Mouse (Mus musculus): Measurements from ENCODE around the gene Plekha7. TPM values are rescaled to one million over a fixed set of nuclear protein-coding genes. Genes with fewer than 3 reads are reported as not detected.

The Plekha7 gene
- polyA plus RNA-seq, 1 experiment from 2014 or later = 7.2 TPM

DNA sequence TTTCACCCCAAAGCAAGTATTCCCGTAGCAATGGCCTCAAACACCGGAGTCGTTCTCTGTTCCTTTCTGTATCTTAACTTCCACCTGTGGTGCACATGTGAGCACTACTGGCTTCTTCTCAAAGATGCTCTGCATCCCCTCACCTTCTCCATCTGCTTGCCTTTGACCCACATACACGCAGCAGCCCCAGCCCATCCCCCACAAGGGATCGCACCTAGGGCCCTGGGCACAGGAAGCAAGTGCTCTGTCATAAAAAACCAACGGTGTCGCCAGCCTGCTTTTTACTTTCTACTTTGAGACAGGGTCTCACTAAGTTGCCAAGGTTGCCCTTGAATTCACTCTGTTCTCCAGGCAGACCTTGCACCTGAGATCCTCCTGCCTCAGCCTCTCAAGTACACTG is 113.2 kb downstream of the Plekha7 start:
- Histone ChIP-seq H3K9ac (ENCODE audit: low read depth, low read length) (no peak overlapping the region), H3K4me3 (ENCODE audit: low read length) (no peak overlapping the region), H3K9me3 (ENCODE audit: control insufficient read depth, low read length) (no peaks in the 10 kb centered on the region), H3K27ac (ENCODE audit: low read depth, low read length) (no peak overlapping the region), H3K4me1 (ENCODE audit: control insufficient read depth, insufficient read depth, low read length) (peaks cover 23% of the 10 kb centered on the region), H3K4me2 (replicated peaks; ENCODE audit: low read depth, low read length) (no peak overlapping the region), H3K27me3 (ENCODE audit: control insufficient read depth, insufficient read depth, low read length) (no peaks in the 10 kb centered on the region), H3K36me3 (ENCODE audit: control insufficient read depth, insufficient read depth, low read length) (no peaks in the 10 kb centered on the region)
- ATAC-seq (ENCODE audit: low FRiP score, low TSS enrichment) = no peak
- 75% methylated on average over 7 of the region's 7 CpGs for WGBS

DNA sequence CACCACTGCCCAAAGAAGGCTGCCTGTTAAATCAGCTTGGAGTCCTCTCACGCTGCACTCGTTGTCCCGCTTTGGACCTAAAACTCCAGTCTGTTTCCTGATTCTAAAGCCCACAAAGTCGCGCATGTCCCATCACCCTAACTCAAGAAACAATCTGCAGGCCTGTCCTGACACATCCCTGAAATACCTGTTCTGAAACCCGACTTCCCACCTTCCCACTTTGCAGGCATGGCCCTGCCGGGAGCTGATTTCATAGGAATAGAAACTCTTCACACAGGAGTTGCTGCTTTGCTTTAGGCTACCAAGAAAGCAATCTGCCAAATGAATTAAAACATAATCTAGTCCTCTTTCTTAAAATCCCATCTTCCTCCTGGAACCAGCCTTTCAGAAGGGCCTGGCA is 115.2 kb downstream of the Plekha7 start:
- Histone ChIP-seq H3K27me3 (ENCODE audit: control insufficient read depth, insufficient read depth, low read length) (no peaks in the 10 kb centered on the region), H3K4me3 (ENCODE audit: low read length) (no peak overlapping the region), H3K9me3 (ENCODE audit: control insufficient read depth, low read length) (no peaks in the 10 kb centered on the region), H3K9ac (ENCODE audit: low read depth, low read length) (no peak overlapping the region), H3K4me2 (replicated peaks; ENCODE audit: low read depth, low read length) (no peak overlapping the region), H3K36me3 (ENCODE audit: control insufficient read depth, insufficient read depth, low read length) (no peaks in the 10 kb centered on the region), H3K27ac (ENCODE audit: low read depth, low read length) (no peak overlapping the region), H3K4me1 (ENCODE audit: control insufficient read depth, insufficient read depth, low read length) (peaks cover 18% of the 10 kb centered on the region)
- no peak for ATAC-seq (ENCODE audit: low FRiP score, low TSS enrichment)
- whole genome bisulfite sequencing = 79% methylated on average over 7 of the region's 7 CpGs

DNA sequence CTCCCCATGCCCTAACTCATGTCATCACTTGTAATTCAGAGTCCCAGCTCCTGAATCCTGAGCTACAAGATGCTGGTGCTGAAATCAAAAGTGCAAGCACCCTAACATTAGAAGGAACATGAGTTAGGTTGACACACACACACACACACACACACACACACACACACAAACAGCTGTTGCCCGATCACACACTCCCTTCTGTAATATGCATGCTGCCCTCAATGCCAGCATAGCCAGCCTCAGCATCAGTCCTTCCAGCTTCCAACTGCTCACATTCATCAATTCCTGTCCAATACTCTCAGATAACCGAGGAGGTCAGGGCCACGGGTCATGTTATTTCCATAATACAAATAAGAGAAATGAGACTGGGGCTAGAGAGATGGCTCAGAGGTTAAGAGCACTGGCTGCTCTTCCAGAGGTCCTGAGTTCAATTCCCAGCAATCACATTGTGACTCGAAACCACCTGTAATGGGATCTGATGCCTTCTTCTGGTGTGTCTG is 116.0 kb downstream of the Plekha7 start:
- H3K27ac ChIP-seq (ENCODE audit: low read depth, low read length) = no peak overlapping the region
- no peak overlapping the region for H3K4me2 ChIP-seq (replicated peaks; ENCODE audit: low read depth, low read length)
- ATAC-seq (ENCODE audit: low FRiP score, low TSS enrichment) = no peak
- H3K4me1 ChIP-seq (ENCODE audit: control insufficient read depth, insufficient read depth, low read length) = peaks cover 12% of the 10 kb centered on the region
- H3K4me3 ChIP-seq (ENCODE audit: low read length) = no peak overlapping the region
- no peaks in the 10 kb centered on the region for H3K36me3 ChIP-seq (ENCODE audit: control insufficient read depth, insufficient read depth, low read length)
- WGBS = 62% methylated on average over 4 of the region's 4 CpGs
- H3K9me3 ChIP-seq (ENCODE audit: control insufficient read depth, low read length) = no peaks in the 10 kb centered on the region
- H3K27me3 ChIP-seq (ENCODE audit: control insufficient read depth, insufficient read depth, low read length) = no peaks in the 10 kb centered on the region
- H3K9ac ChIP-seq (ENCODE audit: low read depth, low read length) = no peak overlapping the region

DNA sequence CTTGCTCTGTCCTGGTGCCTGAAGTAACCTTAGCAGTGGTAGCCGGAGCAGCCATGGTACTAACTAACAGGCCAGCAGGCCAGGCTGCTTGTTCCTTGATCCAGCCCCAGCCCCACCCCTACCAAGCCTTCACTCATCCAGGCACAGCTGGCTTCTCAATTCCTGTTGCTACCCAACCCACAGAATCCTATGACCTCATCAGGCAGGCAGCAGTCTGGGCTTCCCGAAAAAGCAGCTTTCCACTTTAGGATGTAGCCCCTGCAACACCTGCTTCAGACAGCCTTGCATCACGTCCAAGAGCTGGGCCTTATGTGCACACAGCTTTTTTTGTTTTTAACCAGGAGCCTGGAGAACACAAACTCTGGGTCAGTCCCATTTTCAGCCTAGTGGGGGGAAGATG is 117.0 kb downstream of the Plekha7 start:
- H3K27me3 ChIP-seq (ENCODE audit: control insufficient read depth, insufficient read depth, low read length) = no peaks in the 10 kb centered on the region
- ATAC-seq (ENCODE audit: low FRiP score, low TSS enrichment) = 0 out of 2 replicates have a peak, but pooled peaks have one; percentile 24
- H3K27ac ChIP-seq (ENCODE audit: low read depth, low read length) = no peak overlapping the region
- peaks cover 4% of the 10 kb centered on the region; the same call in 1 of the 2 replicates for H3K4me1 ChIP-seq (ENCODE audit: control insufficient read depth, insufficient read depth, low read length)
- no peaks in the 10 kb centered on the region for H3K9me3 ChIP-seq (ENCODE audit: control insufficient read depth, low read length)
- H3K36me3 ChIP-seq (ENCODE audit: control insufficient read depth, insufficient read depth, low read length) = no peaks in the 10 kb centered on the region
- no peak overlapping the region for H3K9ac ChIP-seq (ENCODE audit: low read depth, low read length)
- no peak overlapping the region for H3K4me2 ChIP-seq (replicated peaks; ENCODE audit: low read depth, low read length)
- H3K4me3 ChIP-seq (ENCODE audit: low read length) = no peak overlapping the region
- 30% methylated on average over 3 of the region's 3 CpGs for WGBS

DNA sequence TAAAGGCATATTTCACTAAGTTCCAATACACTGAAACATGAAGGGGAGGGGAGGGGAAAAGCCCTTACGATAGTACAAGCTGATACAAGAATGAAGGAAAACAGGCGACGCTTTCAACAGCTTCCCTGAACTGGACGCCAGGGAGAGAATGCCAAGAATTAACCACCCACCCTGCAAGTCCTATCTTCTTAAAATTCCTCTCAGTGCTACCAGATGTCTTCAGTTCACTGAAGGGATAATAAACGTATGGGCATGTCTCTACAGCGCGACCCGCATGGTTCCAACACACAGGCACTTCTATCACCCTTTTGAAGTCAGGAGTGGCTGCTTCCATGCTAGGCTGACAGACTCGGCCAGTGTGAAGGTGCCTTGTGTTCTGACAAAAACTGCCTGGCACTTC is 118.5 kb downstream of the Plekha7 start:
- H3K9me3 ChIP-seq (ENCODE audit: control insufficient read depth, low read length) = no peaks in the 10 kb centered on the region
- no peaks in the 10 kb centered on the region for H3K27me3 ChIP-seq (ENCODE audit: control insufficient read depth, insufficient read depth, low read length)
- H3K36me3 ChIP-seq (ENCODE audit: control insufficient read depth, insufficient read depth, low read length) = no peaks in the 10 kb centered on the region
- H3K9ac ChIP-seq (ENCODE audit: low read depth, low read length) = no peak overlapping the region
- no peak overlapping the region for H3K27ac ChIP-seq (ENCODE audit: low read depth, low read length)
- H3K4me2 ChIP-seq (replicated peaks; ENCODE audit: low read depth, low read length) = no peak overlapping the region
- H3K4me1 ChIP-seq (ENCODE audit: control insufficient read depth, insufficient read depth, low read length) = peaks cover 4% of the 10 kb centered on the region; the same call in 1 of the 2 replicates
- WGBS = 54% methylated on average over 9 of the region's 9 CpGs
- no peak for ATAC-seq (ENCODE audit: low FRiP score, low TSS enrichment)
- H3K4me3 ChIP-seq (ENCODE audit: low read length) = no peak overlapping the region

DNA sequence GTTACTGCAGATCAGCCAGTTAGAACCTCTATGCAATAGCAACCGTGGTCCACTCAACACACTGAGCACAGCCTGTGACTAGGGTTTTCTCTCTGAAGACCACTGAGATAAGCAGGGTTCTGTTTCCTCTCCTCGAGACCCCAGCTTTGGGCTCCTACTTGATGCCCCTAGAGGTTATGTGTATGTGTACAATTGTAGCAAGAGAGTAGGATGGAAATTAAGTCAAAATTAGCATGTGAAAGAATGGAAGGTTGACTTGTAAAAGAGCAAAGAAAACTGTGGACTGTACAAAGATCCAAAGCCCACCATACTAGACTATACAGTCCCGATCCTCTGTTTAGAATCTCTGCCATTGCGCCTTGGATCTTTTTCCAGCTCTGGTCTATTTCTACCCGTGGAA is 119.8 kb downstream of the Plekha7 start:
- H3K36me3 ChIP-seq (ENCODE audit: control insufficient read depth, insufficient read depth, low read length) = no peaks in the 10 kb centered on the region
- H3K9ac ChIP-seq (ENCODE audit: low read depth, low read length) = no peak overlapping the region
- no peak overlapping the region for H3K4me3 ChIP-seq (ENCODE audit: low read length)
- no peak for ATAC-seq (ENCODE audit: low FRiP score, low TSS enrichment)
- 90% methylated on average over 5 of the region's 5 CpGs for WGBS
- no peak overlapping the region for H3K4me2 ChIP-seq (replicated peaks; ENCODE audit: low read depth, low read length)
- no peaks in the 10 kb centered on the region for H3K4me1 ChIP-seq (ENCODE audit: control insufficient read depth, insufficient read depth, low read length)
- H3K27ac ChIP-seq (ENCODE audit: low read depth, low read length) = no peak overlapping the region
- no peaks in the 10 kb centered on the region for H3K9me3 ChIP-seq (ENCODE audit: control insufficient read depth, low read length)
- H3K27me3 ChIP-seq (ENCODE audit: control insufficient read depth, insufficient read depth, low read length) = no peaks in the 10 kb centered on the region

DNA sequence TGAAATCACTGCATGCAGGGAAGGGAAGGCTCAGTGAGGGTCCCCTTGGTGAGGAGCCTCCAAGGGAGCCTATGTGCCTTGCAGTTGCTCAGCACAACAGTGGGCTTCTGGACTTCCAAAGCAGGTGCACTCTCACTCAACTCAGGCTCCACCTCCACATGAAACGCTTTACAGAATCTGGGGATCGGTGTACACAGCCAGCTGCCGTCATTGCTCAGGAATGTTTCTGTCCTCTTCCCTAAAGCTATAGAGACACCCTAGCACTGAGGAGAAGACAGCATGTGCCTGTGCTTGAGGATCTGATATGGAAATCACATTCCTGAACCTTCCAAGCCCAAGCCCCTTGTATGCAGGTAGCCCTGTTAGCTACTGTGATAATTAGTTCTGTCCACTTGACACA is 120.7 kb downstream of the Plekha7 start:
- Histone ChIP-seq H3K4me2 (replicated peaks; ENCODE audit: low read depth, low read length) (no peak overlapping the region), H3K9me3 (ENCODE audit: control insufficient read depth, low read length) (no peaks in the 10 kb centered on the region), H3K4me1 (ENCODE audit: control insufficient read depth, insufficient read depth, low read length) (no peaks in the 10 kb centered on the region), H3K36me3 (ENCODE audit: control insufficient read depth, insufficient read depth, low read length) (no peaks in the 10 kb centered on the region), H3K27ac (ENCODE audit: low read depth, low read length) (no peak overlapping the region), H3K9ac (ENCODE audit: low read depth, low read length) (no peak overlapping the region), H3K27me3 (ENCODE audit: control insufficient read depth, insufficient read depth, low read length) (no peaks in the 10 kb centered on the region), H3K4me3 (ENCODE audit: low read length) (no peak overlapping the region)
- ATAC-seq (ENCODE audit: low FRiP score, low TSS enrichment) = no peak
- 79% methylated on average over 3 of the region's 3 CpGs for WGBS

DNA sequence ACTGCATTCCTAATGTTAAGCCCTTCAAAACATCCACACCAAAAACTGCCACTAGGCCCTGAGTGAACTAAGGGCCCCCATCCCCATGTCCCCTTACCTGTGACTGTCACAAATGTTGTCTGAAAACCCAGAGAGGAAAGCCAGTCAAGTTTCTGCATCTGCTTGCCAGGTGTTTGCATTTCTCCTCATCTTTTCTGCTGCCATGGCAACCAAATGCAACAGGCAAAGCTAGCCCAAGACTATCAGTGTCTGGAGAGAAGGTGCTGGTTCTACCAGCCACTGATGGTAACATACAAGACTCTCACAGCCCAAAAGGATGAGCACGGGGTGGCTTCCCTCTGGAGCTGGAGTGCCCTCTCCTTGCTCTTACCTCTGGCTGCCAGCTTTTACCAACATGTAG is 121.3 kb downstream of the Plekha7 start:
- Histone ChIP-seq H3K9ac (ENCODE audit: low read depth, low read length) (no peak overlapping the region), H3K9me3 (ENCODE audit: control insufficient read depth, low read length) (no peaks in the 10 kb centered on the region), H3K27me3 (ENCODE audit: control insufficient read depth, insufficient read depth, low read length) (no peaks in the 10 kb centered on the region), H3K4me2 (replicated peaks; ENCODE audit: low read depth, low read length) (no peak overlapping the region), H3K4me1 (ENCODE audit: control insufficient read depth, insufficient read depth, low read length) (no peaks in the 10 kb centered on the region), H3K36me3 (ENCODE audit: control insufficient read depth, insufficient read depth, low read length) (no peaks in the 10 kb centered on the region), H3K4me3 (ENCODE audit: low read length) (no peak overlapping the region), H3K27ac (ENCODE audit: low read depth, low read length) (no peak overlapping the region)
- 95% methylated on average over 1 of the region's 1 CpGs for WGBS
- ATAC-seq (ENCODE audit: low FRiP score, low TSS enrichment) = no peak

DNA sequence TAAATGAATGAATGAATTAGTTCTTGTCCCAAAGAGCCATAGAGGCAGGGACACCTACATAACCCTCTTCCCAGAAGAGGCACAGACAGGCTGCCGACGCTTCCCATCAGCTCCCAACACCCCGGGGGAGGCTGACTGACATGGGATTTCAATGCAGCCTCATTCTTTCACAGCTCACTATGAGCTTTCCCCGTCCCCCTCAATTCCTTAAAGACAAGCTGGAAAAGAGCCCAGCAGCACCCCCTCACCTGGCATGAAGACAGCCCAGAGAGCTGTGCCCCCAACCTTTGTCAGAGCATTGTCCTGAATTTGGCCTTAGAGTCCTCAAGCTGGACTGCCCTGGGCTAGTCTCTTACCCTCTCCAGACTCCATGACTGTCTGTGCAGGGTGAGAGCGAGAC is 122.0 kb downstream of the Plekha7 start:
- no peak for ATAC-seq (ENCODE audit: low FRiP score, low TSS enrichment)
- H3K27ac ChIP-seq (ENCODE audit: low read depth, low read length) = no peak overlapping the region
- H3K27me3 ChIP-seq (ENCODE audit: control insufficient read depth, insufficient read depth, low read length) = no peaks in the 10 kb centered on the region
- H3K4me1 ChIP-seq (ENCODE audit: control insufficient read depth, insufficient read depth, low read length) = no peaks in the 10 kb centered on the region
- no peak overlapping the region for H3K4me3 ChIP-seq (ENCODE audit: low read length)
- WGBS = 78% methylated on average over 5 of the region's 5 CpGs
- no peaks in the 10 kb centered on the region for H3K9me3 ChIP-seq (ENCODE audit: control insufficient read depth, low read length)
- no peak overlapping the region for H3K9ac ChIP-seq (ENCODE audit: low read depth, low read length)
- H3K36me3 ChIP-seq (ENCODE audit: control insufficient read depth, insufficient read depth, low read length) = no peaks in the 10 kb centered on the region
- H3K4me2 ChIP-seq (replicated peaks; ENCODE audit: low read depth, low read length) = no peak overlapping the region
